Mouse (Mus musculus) right cerebral cortex, adult 2 months (tissue): ENCODE measurements around the gene Phlpp2.

ENCODE experiments used
- DNase-seq, 2 experiments: peaks; one replicate each; pipeline ENCODE4 v3.0.0; 2021 to 2022; ENCODE audit warnings: low spot score in 2 of 2

Gene Phlpp2

GRCm38 (mm10) chr8:109902379-109902778 lies 34.0 kb downstream of the Phlpp2 start:
- DNase-seq: no peak

- peak; percentile 22 to 43 for DNase-seq
Observed at GRCm38 (mm10) chr8:109903909-109904469, 35.6 kb downstream of the Phlpp2 start.

DNA sequence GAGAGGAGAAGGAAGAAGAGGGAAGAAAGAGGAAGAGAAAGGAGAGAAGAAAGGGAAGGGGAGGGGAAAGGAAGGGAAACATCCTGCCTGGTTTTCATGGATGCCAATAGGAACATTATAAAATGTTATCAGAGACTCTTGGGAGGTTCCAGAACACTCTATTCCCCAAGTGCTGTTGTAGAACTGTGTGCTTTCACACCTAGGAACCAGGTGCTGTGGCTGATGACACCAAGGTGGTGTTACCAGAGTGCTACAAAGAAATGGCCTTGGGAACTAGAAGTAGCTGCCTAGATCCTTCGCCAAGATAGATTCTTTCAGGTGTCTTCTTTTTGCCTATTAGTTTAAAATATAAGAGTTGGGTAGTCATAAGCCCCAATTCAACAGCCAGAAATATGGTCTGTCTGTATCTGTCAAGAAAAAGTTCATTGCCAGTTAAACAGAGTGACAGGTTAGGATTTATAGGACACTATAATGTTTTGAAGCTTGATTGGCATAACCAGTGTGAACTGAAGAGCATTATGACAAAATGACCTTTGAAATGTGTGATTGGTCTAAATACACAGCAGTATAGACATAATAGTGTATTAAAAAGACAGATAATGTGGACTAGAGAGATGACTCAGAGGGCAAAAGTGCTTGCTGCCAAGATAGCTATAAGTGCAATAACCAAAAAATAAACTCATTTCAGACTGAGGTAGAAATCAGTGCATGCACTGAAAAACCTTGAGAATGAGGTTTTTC lies 36.8 kb downstream of the Phlpp2 start:
- DNase-seq: no peak

- DNase-seq: no peak
Observed at GRCm38 (mm10) chr8:109906907-109907306, 38.6 kb downstream of the Phlpp2 start.

DNA sequence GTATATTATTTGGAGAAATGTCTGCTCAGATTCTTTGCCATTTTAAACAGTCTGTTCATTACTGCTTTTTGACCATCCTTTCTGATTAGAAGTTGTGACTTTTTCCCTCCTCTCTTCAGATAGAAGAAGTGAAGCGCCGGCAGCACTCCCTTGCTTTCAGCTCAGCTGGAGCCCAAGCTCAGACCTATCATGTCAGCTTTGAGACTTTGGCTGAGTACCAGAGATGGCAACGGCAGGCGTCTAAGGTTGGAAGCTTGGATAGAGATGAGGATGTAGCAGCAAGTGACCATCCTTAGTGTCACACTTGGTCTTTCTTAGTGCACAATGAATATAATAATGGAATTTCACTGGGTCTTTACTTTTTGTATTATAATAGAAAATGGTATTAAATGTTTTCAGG lies 39.0 kb downstream of the Phlpp2 start:
- DNase-seq: no peak

- DNase-seq: peak in 1 of 2 experiments; percentile 33
Observed at GRCm38 (mm10) chr8:109917277-109917676, 48.9 kb downstream of the Phlpp2 start.

DNA sequence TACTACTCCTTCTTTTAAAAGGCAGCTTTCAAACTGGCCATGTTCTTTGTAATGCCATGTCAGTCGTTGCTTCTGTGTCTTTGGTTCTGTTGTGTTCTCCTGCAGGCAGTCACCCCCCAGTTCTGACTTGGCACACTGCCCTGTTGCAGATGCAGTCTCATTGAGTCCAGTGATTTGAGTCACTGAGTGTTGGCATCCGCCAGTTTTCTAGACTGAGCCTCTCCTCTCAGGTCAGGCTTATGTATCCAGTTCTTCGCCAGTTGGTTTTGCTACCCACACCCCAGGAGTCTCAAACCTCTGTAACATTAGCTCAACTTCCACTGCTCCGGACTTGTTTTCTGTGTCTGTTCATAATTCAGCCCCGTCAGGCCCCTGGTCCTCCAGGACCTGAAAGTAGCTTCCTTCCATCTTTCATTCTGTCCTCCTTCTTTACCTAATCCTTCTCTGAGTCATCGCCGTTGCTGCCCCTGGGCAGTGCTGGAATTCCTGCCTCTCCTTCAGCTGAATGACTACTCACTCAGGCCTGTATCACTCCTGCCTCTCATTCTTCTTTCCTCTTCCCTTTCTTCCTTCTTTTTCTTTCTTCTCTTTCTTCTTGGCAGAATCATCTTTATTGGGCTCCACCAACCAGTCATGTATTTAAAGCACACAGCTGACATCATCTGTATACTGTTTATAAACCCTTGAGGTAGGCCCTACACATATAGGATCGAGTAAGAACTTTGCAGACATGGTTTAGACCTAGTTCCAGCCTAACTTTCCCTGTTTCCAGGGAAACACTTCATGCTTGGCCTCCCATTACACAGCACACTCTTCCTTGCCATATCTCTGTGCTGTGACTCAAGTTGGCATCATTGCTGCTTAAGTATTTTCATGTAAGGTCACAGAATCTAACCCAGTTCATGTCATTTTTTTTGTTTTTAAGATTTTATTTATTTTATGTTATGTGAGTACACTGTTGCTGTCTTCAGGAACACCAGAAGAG lies 52.4 kb downstream of the Phlpp2 start:
- peak; percentile 46 to 53 for DNase-seq

DNA sequence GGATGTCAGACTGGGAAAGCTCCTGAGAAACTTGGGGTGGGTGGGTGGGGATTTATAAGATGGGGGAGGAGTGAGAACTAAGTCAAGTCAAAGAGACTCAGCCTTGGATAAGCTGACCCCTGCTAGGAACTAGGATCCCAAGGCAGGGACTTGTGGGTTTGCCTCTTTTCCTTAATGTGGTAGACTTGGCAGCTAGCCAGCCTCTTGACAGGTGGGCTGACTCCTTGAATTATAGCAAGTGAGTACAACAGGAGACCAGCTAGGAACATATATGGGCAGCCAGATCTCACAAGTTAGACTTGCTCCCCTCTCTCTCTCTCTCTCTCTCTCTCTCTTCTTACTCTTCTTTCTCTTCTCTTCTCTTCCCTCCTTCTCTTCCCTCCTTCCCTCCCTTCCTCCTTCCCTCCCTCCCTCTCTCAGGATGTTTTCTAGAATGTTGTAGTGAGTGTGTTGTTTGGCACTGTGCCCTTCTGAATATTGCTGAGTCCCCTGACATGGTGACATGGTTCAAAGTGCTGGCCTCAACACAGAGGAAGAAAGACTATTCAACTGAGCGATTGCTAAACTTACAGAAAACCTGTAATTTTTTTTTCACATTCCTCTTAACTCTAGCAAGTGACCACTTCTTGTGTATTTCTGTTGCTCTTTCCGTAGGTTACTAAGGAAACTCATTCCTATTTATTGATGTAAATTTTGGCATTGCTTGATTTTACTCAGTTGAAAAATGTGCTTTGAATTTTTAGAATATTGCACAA lies 73.4 kb downstream of the Phlpp2 start:
- DNase-seq: no peak

DNA sequence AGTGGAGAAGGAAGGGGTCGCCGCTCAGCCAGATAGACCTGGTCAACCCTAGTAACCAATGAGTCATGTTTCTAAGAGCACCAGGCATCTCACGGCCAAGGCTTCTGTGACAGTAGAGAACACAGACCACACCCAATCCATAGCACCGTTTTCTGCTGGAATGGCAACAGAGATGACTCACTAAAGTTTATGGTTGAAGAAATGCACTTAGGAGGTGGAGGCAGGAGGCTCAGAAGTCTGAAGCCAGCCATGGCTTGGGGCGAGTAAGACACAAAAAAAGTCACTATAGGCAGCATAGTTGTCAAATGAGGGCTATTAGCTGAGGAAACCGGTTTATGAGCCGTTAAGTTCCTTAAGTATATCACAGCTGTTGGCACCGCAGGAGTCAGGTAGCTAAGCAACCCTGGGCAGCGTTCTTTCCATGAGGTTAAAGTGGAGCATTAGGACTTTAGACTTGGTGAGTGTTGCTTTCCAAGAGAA lies 76.9 kb downstream of the Phlpp2 start:
- no peak for DNase-seq

DNA sequence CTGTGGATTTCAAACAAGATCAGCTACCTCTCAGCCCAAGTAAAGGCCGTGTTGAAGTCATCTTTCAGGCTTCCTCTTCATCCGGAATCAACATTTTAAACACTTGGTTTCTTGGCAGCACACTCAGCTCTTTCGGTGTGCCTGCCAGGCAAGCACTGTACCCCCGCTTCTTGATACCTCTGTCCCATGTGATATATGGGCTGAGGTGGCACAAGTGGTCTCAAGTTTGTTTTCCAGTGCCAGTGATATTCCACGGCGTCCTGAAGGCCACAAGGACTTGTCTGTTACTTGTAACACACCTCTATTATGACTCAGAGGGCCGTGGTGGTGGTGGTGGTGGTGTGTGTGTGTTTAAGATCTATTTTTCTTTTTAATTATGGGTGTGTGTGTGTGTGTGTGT lies 77.4 kb downstream of the Phlpp2 start:
- DNase-seq: no peak

DNA sequence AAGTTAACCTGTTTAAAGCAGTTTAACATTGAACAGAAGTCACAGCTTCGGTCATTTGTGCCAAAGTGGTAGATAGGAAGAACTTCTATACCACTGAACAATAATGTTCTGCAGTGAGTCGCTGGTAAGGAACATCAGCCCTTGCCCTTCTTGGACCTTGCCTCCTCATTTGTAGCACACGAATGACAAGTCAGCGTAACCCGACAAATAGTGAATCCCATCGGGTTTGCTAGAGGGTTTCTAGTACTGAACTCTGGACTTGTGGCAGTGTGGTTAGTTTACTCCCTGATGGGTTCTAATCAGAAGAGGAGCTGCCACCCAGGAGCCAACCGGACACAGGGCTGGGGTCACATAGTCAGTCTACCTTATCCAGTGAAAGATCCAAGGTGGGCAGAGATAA lies 77.9 kb downstream of the Phlpp2 start:
- no peak for DNase-seq

- peak; percentile 78 to 79 for DNase-seq
Observed at GRCm38 (mm10) chr8:109947447-109948284, 79.3 kb downstream of the Phlpp2 start.

GRCm38 (mm10) chr8:109948285-109948564 lies 79.9 kb downstream of the Phlpp2 start:
- peak in 1 of 2 experiments; percentile 57 for DNase-seq

DNA sequence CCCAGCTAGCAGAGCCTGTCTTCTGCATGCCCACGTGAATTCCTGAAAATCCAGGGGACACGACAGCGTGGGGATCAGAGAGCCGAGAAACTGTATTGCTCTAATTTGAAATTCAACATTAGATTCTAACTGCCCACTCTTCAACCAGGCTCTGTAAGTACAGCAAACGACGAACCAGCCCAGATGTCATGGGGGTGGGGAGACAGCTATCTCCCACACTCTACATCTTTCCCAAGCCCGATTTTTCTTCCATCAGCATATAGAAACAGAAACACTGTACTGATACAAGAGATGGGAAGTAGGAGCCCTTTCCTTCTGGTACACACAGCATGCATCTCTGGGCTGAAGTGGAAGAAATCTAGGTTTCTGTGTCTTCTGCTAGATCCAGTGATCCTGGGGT lies 83.8 kb downstream of the Phlpp2 start:
- peak; percentile 66 to 74 for DNase-seq

- DNase-seq: peak; percentile 54 to 65
Observed at GRCm38 (mm10) chr8:109954486-109954948, 86.2 kb downstream of the Phlpp2 start.

DNA sequence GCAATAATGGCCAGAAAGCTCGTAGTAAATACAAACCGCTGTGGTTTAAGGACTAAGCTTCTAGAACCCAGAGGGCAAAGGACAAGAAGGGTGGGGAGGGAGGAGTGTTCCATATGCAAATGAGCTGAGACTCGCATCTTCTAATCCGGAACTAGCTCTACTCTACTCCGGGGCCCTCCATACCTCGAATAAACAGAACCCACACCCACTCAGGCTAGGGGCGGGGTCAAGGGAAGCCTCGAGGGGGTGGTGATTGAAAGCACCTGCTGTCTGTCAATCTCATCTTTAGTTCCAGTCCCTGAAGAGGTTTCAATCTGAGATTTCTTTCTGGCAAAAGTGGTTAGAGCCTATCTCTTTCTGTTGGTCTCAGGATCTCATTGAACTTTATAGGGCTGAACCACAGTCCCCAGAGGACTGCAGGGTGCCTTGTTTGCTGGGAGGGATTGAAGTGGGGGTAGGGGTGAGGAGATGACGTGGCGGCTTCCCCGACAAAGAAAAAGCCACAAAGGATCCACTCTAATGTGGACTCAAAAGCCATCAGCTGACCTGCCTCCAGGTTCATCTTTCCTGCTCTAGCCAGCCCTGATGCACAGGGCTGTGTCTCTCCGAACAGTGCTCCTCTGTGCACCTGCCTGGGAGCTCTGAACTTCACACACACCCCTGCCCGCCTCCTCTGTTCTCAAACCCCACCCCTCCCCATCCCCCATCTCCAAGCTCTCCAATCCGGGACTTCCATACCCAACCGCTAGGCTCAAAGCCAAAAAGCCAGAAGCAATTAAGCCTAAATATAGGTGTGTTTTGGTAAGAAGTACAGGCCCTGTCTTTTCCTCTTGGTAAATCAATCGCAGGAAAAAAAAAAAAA lies 89.1 kb downstream of the Phlpp2 start:
- no peak for DNase-seq

- no peak for DNase-seq
Observed at GRCm38 (mm10) chr8:109958036-109958655, 89.8 kb downstream of the Phlpp2 start.

GRCm38 (mm10) chr8:109959112-109959511 lies 90.8 kb downstream of the Phlpp2 start:
- DNase-seq: peak in 1 of 2 experiments; percentile 1

DNA sequence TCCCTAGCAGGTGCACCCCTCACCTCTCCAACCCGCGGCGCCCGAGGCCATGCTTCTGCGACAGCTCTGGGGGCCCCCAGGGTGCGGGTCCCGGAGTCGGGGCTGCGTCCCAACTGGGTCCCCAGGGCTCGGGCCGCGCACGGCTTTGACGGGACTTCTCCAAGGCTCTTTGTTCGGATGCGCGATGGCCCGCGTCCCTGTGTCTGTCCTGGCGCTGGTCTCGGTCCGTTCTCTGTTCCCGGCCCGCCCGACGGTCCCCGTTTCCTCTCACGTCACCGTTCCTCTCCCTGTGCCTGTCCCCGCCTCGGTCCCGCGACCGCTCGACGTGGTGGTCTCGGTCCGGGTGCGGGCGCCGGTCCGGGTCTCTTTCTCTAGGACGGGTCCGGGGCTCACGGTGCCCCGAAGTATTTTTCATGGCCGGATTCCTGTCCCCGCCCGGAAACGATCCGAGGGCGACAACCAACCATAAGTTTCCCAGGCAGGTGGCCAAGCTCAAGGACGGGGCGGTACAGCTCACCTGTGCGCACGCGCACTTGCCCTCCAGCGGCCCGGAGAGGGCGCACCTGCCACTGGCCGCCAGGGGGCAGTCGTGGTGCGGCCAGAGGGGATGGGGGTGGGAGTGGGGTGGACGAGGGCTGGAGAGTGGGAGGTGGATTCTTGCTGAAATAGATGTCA lies 93.5 kb downstream of the Phlpp2 start, which contains the start of gene Marveld3:
TSS of gene Marveld3 (minus strand) at position 511 of the 675 bp plus-strand sequence.
- DNase-seq: no peak
